Mouse (Mus musculus) heart, embryonic 14.5 days (tissue): Measurements from ENCODE around the gene Emx2. TPM values are rescaled to one million over a fixed set of nuclear protein-coding genes. Genes with fewer than 3 reads are reported as not detected.
A peak's percentile ranks its signal among the peaks of the same experiment; 100 is the strongest.

ENCODE experiments used
- ATAC-seq: fragments of 200-750 bp; cut with Nextera tagmentation; 2 replicates; pipeline ENCODE4 v1.8.0; 2017; ENCODE audit warnings: low read depth, moderate TSS enrichment; ENCODE audit not compliant: insufficient number of reproducible peaks, insufficient read depth, low FRiP score
- H3K27ac ChIP-seq, 2 experiments: fragments of 200-500 bp in 1 of 2; fragments of 300-500 bp in 1 of 2; sonication (generic) in 1 of 2; replicated peaks in 1 of 2; 2 replicates each; pipeline ENCODE4 v1.5.1; 2012 to 2014; ENCODE audit warnings: low read depth in 2 of 2, low read length in 2 of 2, control low read depth in 1 of 2, mild to moderate bottlenecking in 1 of 2, mixed read lengths in 1 of 2; ENCODE audit not compliant: control insufficient read depth in 1 of 2, insufficient read depth in 1 of 2
- H3K27me3 ChIP-seq: fragments of 300-500 bp; sonication (generic); 2 replicates; pipeline ENCODE4 v1.6.1; 2014; ENCODE audit warnings: mild to moderate bottlenecking, low read length, control low read depth; ENCODE audit not compliant: control insufficient read depth, insufficient read depth
- H3K36me3 ChIP-seq: fragments of 300-500 bp; sonication (generic); 2 replicates; pipeline ENCODE4 v1.6.1; 2014; ENCODE audit warnings: mild to moderate bottlenecking, control low read depth, low read length, mixed read lengths; ENCODE audit not compliant: control insufficient read depth, insufficient read depth
- H3K4me1 ChIP-seq, 2 experiments: fragments of 200-500 bp in 1 of 2; fragments of 300-500 bp in 1 of 2; sonication (generic) in 1 of 2; 2 replicates each; pipeline ENCODE4 v1.6.1; 2012 to 2014; ENCODE audit warnings: low read length in 2 of 2, control low read depth in 1 of 2, mixed read lengths in 1 of 2; ENCODE audit not compliant: control insufficient read depth in 2 of 2, insufficient read depth in 2 of 2
- H3K4me2 ChIP-seq: fragments of 300-500 bp; sonication (generic); 2 replicates; pipeline ENCODE4 v1.6.1; 2014; ENCODE audit warnings: mild to moderate bottlenecking, low read length
- H3K4me3 ChIP-seq, 2 experiments: fragments of 200-500 bp in 1 of 2; fragments of 300-500 bp in 1 of 2; sonication (generic) in 1 of 2; 2 replicates each; pipeline ENCODE4 v1.5.1; 2012 to 2014; ENCODE audit warnings: low read length in 2 of 2, mild to moderate bottlenecking in 2 of 2, control low read depth in 1 of 2, low read depth in 1 of 2, moderate library complexity in 1 of 2; ENCODE audit not compliant: control insufficient read depth in 1 of 2, insufficient read depth in 1 of 2
- H3K9ac ChIP-seq: fragments of 300-500 bp; sonication (generic); 2 replicates; pipeline ENCODE4 v1.6.1; 2014; ENCODE audit warnings: mild to moderate bottlenecking, low read length
- H3K9me3 ChIP-seq: fragments of 300-500 bp; sonication (generic); 2 replicates; pipeline ENCODE4 v1.6.1; 2016; ENCODE audit warnings: low read length, control low read depth; ENCODE audit not compliant: control insufficient read depth
- WGBS: fragments of 180-500 bp; shearing (Covaris S2); extraction: QIAGEN DNeasy Blood & Tissue Kit; methylation state at CpG from one replicate; pipeline ENCODE4 v1.1.7; 2014; 5-methylcytosine and 5-hydroxymethylcytosine counted together
- polyA plus RNA-seq: library from polyadenylated mRNA; unstranded; fragments of >200 nt; fragmentation: Nextera tagmentation; extraction: Ambion mirVana; gene quantifications from 2 replicates; pipeline ENCODE4 v1.2.1, GENCODE M21; 2014

Gene Emx2
- polyA plus RNA-seq, 1 experiment from 2014 or later, result not detected

GRCm38 (mm10) chr19:59468065-59468810 lies 10.1 kb downstream of the Emx2 start:
- ATAC-seq, result no peak
- 3% methylated on average over 26 of the region's 27 CpGs for WGBS
- Histone ChIP-seq H3K4me3 (no peak overlapping the region; a peak in 1 of 4 replicates), H3K4me2 (no peak overlapping the region), H3K27me3 (peaks cover 99% of the 10 kb centered on the region), H3K9me3 (no peaks in the 10 kb centered on the region), H3K4me1 (peaks cover 3 to 9% of the 10 kb centered on the region in 2 experiments; a peak in 1 of 4 replicates), H3K27ac (no peak overlapping the region), H3K9ac (no peak overlapping the region), H3K36me3 (no peaks in the 10 kb centered on the region)

GRCm38 (mm10) chr19:59469035-59469949 lies 11.1 kb downstream of the Emx2 start:
- H3K4me1 ChIP-seq, result peaks cover 3 to 9% of the 10 kb centered on the region in 2 experiments; a peak in 1 of 4 replicates
- no peaks in the 10 kb centered on the region for H3K36me3 ChIP-seq
- 1% methylated on average over 35 of the region's 35 CpGs for WGBS
- peaks cover 96% of the 10 kb centered on the region for H3K27me3 ChIP-seq
- 0 out of 2 replicates have a peak, but pooled peaks have one; percentile 21 for ATAC-seq
- H3K9me3 ChIP-seq, result no peaks in the 10 kb centered on the region
- peak overlapping the region; percentile 26 to 40; a peak in 3 of 4 replicates for H3K4me3 ChIP-seq
- H3K9ac ChIP-seq, result no peak overlapping the region
- peak overlapping the region; percentile 64 for H3K4me2 ChIP-seq
- H3K27ac ChIP-seq, result no peak overlapping the region

- WGBS, result 10% methylated on average over 11 of the region's 11 CpGs
- no peaks in the 10 kb centered on the region for H3K36me3 ChIP-seq
Measured at GRCm38 (mm10) chr19:59470074-59470630, 12.0 kb downstream of the Emx2 start.

GRCm38 (mm10) chr19:59470913-59471312 lies 12.7 kb downstream of the Emx2 start:
- Histone ChIP-seq H3K27ac (no peak overlapping the region), H3K36me3 (no peaks in the 10 kb centered on the region), H3K4me3 (no peak overlapping the region), H3K9ac (no peak overlapping the region), H3K4me1 (peaks cover 3 to 9% of the 10 kb centered on the region in 2 experiments; a peak in 1 of 4 replicates), H3K4me2 (0 out of 2 replicates have a peak overlapping the region, but pooled peaks have one; percentile 0), H3K9me3 (no peaks in the 10 kb centered on the region), H3K27me3 (peaks cover 80% of the 10 kb centered on the region)
- 2% methylated on average over 13 of the region's 13 CpGs for WGBS
- no peak for ATAC-seq

More at GRCm38 (mm10) chr19:59470074-59470630, 12.0 kb downstream of the Emx2 start:
- Histone ChIP-seq H3K4me3 (no peak overlapping the region), H3K4me2 (no peak overlapping the region), H3K27me3 (peaks cover 87% of the 10 kb centered on the region), H3K9me3 (no peaks in the 10 kb centered on the region), H3K9ac (no peak overlapping the region), H3K4me1 (peaks cover 3 to 9% of the 10 kb centered on the region in 2 experiments; a peak in 1 of 4 replicates), H3K27ac (no peak overlapping the region)
- no peak for ATAC-seq

GRCm38 (mm10) chr19:59472844-59473243 lies 14.7 kb downstream of the Emx2 start:
- H3K9ac ChIP-seq, result no peak overlapping the region
- no peak overlapping the region for H3K27ac ChIP-seq
- peaks cover 3 to 9% of the 10 kb centered on the region in 2 experiments; a peak in 1 of 4 replicates for H3K4me1 ChIP-seq
- H3K9me3 ChIP-seq, result no peaks in the 10 kb centered on the region
- H3K4me2 ChIP-seq, result no peak overlapping the region
- WGBS, result 78% methylated on average over 2 of the region's 2 CpGs
- peaks cover 64% of the 10 kb centered on the region for H3K27me3 ChIP-seq
- H3K36me3 ChIP-seq, result no peaks in the 10 kb centered on the region
- ATAC-seq, result no peak
- no peak overlapping the region for H3K4me3 ChIP-seq

- Histone ChIP-seq H3K4me1 (no peaks in the 10 kb centered on the region), H3K27me3 (peaks cover 12% of the 10 kb centered on the region), H3K4me2 (no peak overlapping the region), H3K36me3 (no peaks in the 10 kb centered on the region), H3K9me3 (no peaks in the 10 kb centered on the region), H3K4me3 (no peak overlapping the region), H3K9ac (no peak overlapping the region), H3K27ac (no peak overlapping the region)
- ATAC-seq, result no peak
- WGBS, result 78% methylated on average over 3 of the region's 3 CpGs
Measured at GRCm38 (mm10) chr19:59479912-59480311, 21.7 kb downstream of the Emx2 start.

- H3K9ac ChIP-seq, result no peak overlapping the region
- H3K36me3 ChIP-seq, result no peaks in the 10 kb centered on the region
- H3K9me3 ChIP-seq, result no peaks in the 10 kb centered on the region
- H3K27me3 ChIP-seq, result peaks cover 12% of the 10 kb centered on the region
- no peak overlapping the region for H3K4me3 ChIP-seq
- no peak for ATAC-seq
- H3K4me1 ChIP-seq, result no peaks in the 10 kb centered on the region
- no peak overlapping the region for H3K4me2 ChIP-seq
- H3K27ac ChIP-seq, result no peak overlapping the region
- 73% methylated on average over 3 of the region's 3 CpGs for WGBS
Measured at GRCm38 (mm10) chr19:59480563-59480962, 22.4 kb downstream of the Emx2 start.
